Mouse (Mus musculus): Measurements from ENCODE around the gene Wwp2. TPM values are rescaled to one million over a fixed set of nuclear protein-coding genes. Genes with fewer than 3 reads are reported as not detected.

Wwp2 gene
- 53.4 and 54.9 TPM in 2 replicates for polyA plus RNA-seq (2012; rRNA removed)

DNA sequence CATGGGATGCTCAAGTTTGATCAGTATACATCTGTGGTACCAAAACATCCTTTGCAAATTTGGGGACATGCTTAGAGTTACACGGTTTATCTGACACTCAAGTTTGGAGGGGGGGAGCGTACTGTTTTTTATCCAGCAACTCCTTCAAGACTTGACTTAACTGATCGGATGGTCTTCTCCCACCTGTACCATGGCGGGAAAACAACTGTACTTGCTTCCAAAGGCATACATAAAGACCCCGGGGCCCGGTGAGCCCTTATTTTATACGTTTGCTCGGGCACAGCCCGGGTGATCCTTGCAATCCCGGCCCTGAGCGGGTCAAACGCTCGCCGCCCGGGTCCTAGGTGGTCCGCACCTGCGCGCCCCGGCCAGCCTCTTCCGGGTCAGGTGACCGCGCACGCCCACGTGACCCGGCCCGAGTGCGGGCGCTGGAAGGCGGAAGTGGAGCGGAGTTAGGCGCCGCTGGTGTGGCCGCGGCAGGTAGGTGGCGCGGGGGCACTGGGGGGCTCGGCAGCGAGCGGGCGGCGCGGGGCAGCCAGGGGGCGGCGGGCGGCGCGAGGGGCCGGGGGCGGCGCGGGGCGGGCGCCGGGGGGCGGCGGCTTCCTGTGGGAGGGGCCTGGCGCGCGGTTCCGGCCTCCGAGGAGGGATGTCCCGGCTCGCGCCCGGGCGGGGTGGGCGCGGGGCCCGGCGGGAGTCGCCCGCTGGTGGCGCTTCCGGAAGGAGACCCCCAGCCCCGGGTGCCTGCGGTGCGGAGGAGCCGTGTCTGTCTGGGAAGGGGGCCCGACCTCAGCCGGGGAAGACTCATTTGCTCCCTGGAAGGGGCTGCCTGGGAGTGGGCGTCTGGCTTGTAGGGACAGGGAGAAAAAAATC, at the start of gene Wwp2:
Gene Wwp2, plus strand, starts transcription at position 404 of the 870 bp plus-strand sequence.

DNA sequence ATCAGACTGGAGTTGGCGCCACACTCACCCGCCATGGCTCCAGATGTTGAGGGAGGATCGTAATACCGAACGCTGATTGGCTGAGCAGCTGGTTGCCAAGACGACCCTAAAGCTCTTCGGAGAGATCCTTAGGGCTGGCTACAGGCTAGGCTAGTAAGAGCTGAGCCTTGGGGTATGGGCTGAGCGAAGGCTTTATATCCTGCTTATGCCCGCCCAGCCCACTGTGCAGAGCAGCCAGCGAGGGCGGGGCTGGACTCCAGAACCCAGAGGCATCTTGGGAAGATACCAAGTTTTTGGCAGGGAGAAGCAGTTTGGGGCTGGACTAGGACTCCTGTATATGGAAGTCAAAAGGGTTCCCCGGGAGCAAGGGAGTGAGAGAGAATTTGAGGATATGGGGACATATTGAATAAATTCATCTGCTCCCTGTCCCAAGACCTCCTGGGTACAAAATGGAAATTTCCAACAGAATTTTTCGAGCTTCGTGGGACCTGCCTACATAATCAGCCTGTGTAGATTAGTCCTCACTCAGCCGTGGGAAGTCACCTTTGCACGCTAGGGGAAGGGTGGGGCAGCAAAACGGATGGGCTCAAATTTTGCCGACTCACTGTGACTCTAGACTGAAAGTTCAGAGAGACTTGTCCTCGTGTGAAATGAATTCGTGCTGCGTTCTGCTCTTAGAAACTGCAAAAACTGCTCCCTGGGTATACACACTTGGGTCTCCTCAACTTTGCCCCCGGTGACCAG, 33.0 kb upstream of the Wwp2 start, which contains the start of gene Nqo1:
Gene Nqo1, minus strand, starts transcription at position 169 of the 744 bp plus-strand sequence.

DNA sequence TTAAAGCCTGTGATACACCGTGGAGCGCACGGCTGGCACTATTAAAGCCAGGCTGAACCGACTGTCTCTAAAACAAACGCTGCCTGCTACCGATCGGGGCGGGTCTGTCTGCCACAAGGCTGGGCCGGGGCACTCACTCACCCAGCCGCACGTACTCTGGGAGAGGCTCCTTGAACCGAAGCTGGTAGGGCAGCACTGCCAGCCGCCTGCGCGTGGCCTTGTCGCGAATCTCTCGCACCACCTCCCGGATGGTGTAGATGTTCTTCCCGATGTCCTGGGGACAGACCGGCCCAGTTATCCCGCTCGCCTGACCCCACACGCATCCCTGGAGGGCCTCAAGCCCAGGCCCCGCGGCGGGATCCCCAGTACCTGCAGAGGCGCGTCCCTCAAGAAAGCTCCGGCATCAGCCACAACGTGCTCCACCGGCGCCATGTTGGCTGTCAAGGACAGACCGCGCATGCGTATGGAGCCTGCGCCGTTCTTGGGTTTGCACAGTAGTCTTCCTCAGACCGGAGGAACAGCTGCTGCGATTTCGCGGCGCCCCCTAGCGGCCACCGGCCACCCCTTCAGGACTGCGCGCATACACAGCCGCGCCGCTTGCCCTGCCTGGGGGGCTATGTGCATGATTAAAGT, 11.5 kb upstream of the Wwp2 start, which contains the start of gene Nob1:
Gene Nob1, minus strand, starts transcription at position 455 of the 633 bp plus-strand sequence.

GRCm38 (mm10) chr8:107587995-107588780, 152.0 kb downstream of the Wwp2 start, which contains the start of gene Psmd7:
Gene Psmd7, minus strand, starts transcription at chr8:107588464.

Other genes starting within 250 kb of the Wwp2 start
- gene Nfat5, start 142.9 kb upstream of the Wwp2 start, polyA plus RNA-seq (2012; rRNA removed) = 28.2 and 29.8 TPM in 2 replicates
- 4.3 and 4.5 TPM in 2 replicates for gene Nqo1, start 33.2 kb upstream of the Wwp2 start, polyA plus RNA-seq (2012; rRNA removed)
- gene Nob1, start 11.3 kb upstream of the Wwp2 start, polyA plus RNA-seq (2012; rRNA removed) = 54.3 and 55.3 TPM in 2 replicates
- gene Psmd7, start 152.1 kb downstream of the Wwp2 start, polyA plus RNA-seq (2012; rRNA removed) = 59.3 and 70.3 TPM in 2 replicates

Measured in ovary, adult 2 months (tissue).